Mouse (Mus musculus) adipocyte (in vitro differentiated cells): ENCODE data around the gene 2310057M21Rik.

Experiments
- DNase-seq: peaks from one replicate; pipeline ENCODE4 v3.0.0-alpha.2; 2016; ENCODE audit warnings: low spot score

Gene 2310057M21Rik

DNA sequence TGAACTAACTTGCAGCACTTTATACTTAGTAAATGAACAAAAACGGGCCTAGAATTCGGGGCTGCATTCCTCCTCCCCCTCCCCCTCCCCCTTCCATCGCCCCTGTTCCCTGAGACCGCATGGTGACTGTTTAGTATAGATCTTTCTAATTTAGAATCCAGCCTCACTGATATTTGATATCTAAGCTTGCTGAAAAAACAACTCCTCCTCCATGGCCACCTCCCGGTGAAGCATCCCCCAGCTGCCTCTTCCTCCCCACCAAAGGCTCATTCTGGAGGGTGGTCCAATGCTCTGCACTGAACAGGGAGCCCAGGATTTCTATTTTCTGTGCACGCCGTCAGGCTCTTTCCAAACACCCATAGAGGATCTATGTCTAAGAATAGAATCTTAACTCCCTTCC lies 44.2 kb downstream of the 2310057M21Rik start:
- DNase-seq: no peak

- no peak for DNase-seq
These were observed 45.0 kb downstream of the 2310057M21Rik start for GRCm38 (mm10) chr7:131317587-131317986.

DNA sequence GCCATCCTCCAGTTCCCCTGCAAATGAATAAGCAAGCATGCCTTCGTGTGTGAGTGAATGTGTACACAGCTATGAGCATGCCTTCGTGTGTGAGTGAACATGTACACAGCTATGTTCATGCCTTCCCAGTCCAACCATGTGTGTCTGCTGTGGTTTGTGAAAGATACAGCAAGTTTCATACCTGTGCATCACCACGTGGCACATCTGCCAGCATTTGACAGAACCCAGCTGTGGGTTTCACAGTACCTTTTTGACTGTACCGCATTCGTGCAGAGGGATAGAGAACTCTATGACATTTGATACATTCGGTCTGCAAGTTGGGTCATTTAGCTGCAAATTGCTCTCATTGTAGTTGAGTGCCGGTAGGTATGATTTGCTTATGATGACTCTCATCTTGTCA lies 48.1 kb downstream of the 2310057M21Rik start:
- no peak for DNase-seq

DNA sequence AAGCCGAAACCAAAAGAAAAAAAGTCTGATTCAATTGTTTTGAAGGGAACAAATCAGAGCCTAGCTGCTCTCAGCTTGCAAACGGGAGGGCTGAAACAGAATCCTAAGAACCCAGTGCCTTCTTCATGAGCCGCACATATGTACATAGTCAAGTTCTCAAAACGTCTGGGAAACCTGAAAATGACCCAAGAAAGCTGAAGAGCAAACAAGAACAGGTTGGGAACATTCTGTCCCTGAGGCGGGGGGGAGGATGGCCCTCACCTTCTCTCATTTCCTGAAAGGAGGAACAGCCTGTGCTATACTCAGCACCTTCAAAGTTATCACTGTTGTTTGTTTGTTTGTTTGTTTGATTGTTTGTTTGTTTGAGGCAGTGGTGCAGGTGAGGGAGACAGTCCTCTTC lies 55.8 kb downstream of the 2310057M21Rik start:
- DNase-seq: no peak

DNA sequence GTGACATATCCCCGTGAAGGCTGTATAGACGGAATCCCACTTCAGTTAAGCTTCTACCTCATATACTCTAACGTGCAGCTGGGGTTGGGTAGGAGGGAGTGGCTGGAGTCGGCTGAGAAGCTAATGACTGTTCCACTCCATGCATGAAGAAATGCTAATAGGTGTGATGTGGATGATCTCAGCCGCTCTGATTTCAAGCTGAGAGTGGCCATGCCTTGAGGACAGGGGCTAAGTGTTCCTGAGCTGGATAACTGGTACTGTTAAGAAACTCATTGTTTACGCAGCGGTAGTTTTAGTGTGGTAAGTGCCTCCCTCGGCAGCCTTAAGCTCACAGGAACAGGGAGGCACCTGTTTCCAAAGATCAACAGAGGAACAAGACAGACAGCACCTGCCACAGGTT lies 59.2 kb downstream of the 2310057M21Rik start:
- no peak for DNase-seq

GRCm38 (mm10) chr7:131297151-131297550 lies 65.4 kb downstream of the 2310057M21Rik start:
- no peak for DNase-seq
